Mouse (Mus musculus): ENCODE measurements around the gene Naa80.

GRCm38 (mm10) chr9:107545199-107545598, 33.5 kb upstream of the Naa80 start:
- TF ChIP-seq CTCF (IDR thresholded peaks at IDR 0.05; ENCODE audit: borderline replicate concordance, insufficient read depth, low read depth, low read length) (no peak), POLR2A (IDR thresholded peaks at IDR 0.05; ENCODE audit: borderline replicate concordance, insufficient read depth, low read length) (no peak)
